Mouse (Mus musculus) heart, adult 8-10 months (tissue): Measurements from ENCODE around the gene Hagh. TPM values are rescaled to one million over a fixed set of nuclear protein-coding genes. Genes with fewer than 3 reads are reported as not detected.

Source experiments
- DNase-seq: peaks from one replicate; pipeline ENCODE4 v3.0.0; 2022; ENCODE audit warnings: low spot score
- total RNA-seq, 4 experiments: library from RNA; stranded (reverse); gene quantifications; 2 replicates each; pipeline ENCODE4 v1.2.4; 2022

Gene Hagh
- total RNA-seq, 4 experiments from 2014 or later = 78.0 to 97.5 (median 87.2) TPM

GRCm38 (mm10) chr17:24850065-24850772 lies 10.3 kb downstream of the Hagh start, which contains the start of gene Fahd1:
Gene Fahd1, minus strand, starts transcription at chr17:24850364.
- peak; percentile 98 for DNase-seq

- DNase-seq = no peak
Observed at GRCm38 (mm10) chr17:24850773-24851127, 10.8 kb downstream of the Hagh start.

- no peak for DNase-seq
Observed at GRCm38 (mm10) chr17:24851381-24852125, 11.6 kb downstream of the Hagh start.

- DNase-seq = no peak
Observed at GRCm38 (mm10) chr17:24855838-24856464, 16.0 kb downstream of the Hagh start.

GRCm38 (mm10) chr17:24856589-24856988 lies 16.6 kb downstream of the Hagh start:
- no peak for DNase-seq

GRCm38 (mm10) chr17:24857831-24858470 lies 18.0 kb downstream of the Hagh start:
- DNase-seq = no peak

GRCm38 (mm10) chr17:24858967-24859366 lies 19.0 kb downstream of the Hagh start:
- DNase-seq = no peak

- no peak for DNase-seq
Observed at GRCm38 (mm10) chr17:24860076-24860475, 20.1 kb downstream of the Hagh start.

- DNase-seq = no peak
Observed at GRCm38 (mm10) chr17:24861785-24862184, 21.8 kb downstream of the Hagh start.

- DNase-seq = no peak
Observed at GRCm38 (mm10) chr17:24865776-24866175, 25.8 kb downstream of the Hagh start, which contains the start of gene Igfals. Gene Igfals, plus strand, starts transcription at chr17:24865997.

- no peak for DNase-seq
Observed at GRCm38 (mm10) chr17:24867914-24868313, 28.0 kb downstream of the Hagh start.

- DNase-seq = no peak
Observed at GRCm38 (mm10) chr17:24873695-24874404, 33.9 kb downstream of the Hagh start.

GRCm38 (mm10) chr17:24874405-24874745 lies 34.4 kb downstream of the Hagh start:
- no peak for DNase-seq

- no peak for DNase-seq
Observed at GRCm38 (mm10) chr17:24874989-24875388, 35.0 kb downstream of the Hagh start.

- no peak for DNase-seq
Observed at GRCm38 (mm10) chr17:24877336-24878116, 37.6 kb downstream of the Hagh start.

- peak; percentile 63 for DNase-seq
Observed at GRCm38 (mm10) chr17:24878117-24878397, 38.1 kb downstream of the Hagh start.

GRCm38 (mm10) chr17:24878531-24878930 lies 38.6 kb downstream of the Hagh start:
- DNase-seq = no peak

GRCm38 (mm10) chr17:24881738-24882440 lies 41.9 kb downstream of the Hagh start:
- no peak for DNase-seq

GRCm38 (mm10) chr17:24884391-24884790 lies 44.4 kb downstream of the Hagh start:
- no peak for DNase-seq
